Mouse (Mus musculus) liver, embryonic 11.5 days (tissue): ENCODE results near the gene Glo1. TPM values are rescaled to one million over a fixed set of nuclear protein-coding genes. Genes with fewer than 3 reads are reported as not detected.

ENCODE experiments used
- ATAC-seq: fragments of 200-750 bp; cut with Nextera tagmentation; replicated peaks from 2 replicates; pipeline ENCODE4 v1.8.0; 2017; ENCODE audit warnings: moderate number of reproducible peaks, mild to moderate bottlenecking, moderate TSS enrichment, moderate library complexity; ENCODE audit not compliant: low FRiP score
- DNase-seq: peaks from one replicate; pipeline ENCODE4 v3.0.0-alpha.2; 2017; ENCODE audit warnings: low spot score
- H3K27ac ChIP-seq: fragments of 300-500 bp; sonication (generic); 2 replicates; pipeline ENCODE4 v1.5.1; 2014; ENCODE audit warnings: mild to moderate bottlenecking, low read depth, low read length, control low read depth
- H3K27me3 ChIP-seq: fragments of 300-500 bp; sonication (generic); replicated peaks from 2 replicates; pipeline ENCODE4 v1.6.1; 2014; ENCODE audit warnings: low read length, mixed read lengths; ENCODE audit not compliant: control insufficient read depth, insufficient read depth
- H3K36me3 ChIP-seq: fragments of 300-500 bp; sonication (generic); 2 replicates; pipeline ENCODE4 v1.6.1; 2014; ENCODE audit warnings: mild to moderate bottlenecking, low read length, moderate library complexity, mixed read lengths; ENCODE audit not compliant: control insufficient read depth, insufficient read depth
- H3K4me1 ChIP-seq: fragments of 300-500 bp; sonication (generic); replicated peaks from 2 replicates; pipeline ENCODE4 v1.6.1; 2014; ENCODE audit warnings: low read length, mixed read lengths; ENCODE audit not compliant: control insufficient read depth, insufficient read depth
- H3K4me2 ChIP-seq: fragments of 300-500 bp; sonication (generic); 2 replicates; pipeline ENCODE4 v1.6.1; 2014; ENCODE audit warnings: mild to moderate bottlenecking, control low read depth, moderate library complexity
- H3K4me3 ChIP-seq: fragments of 300-500 bp; sonication (generic); 2 replicates; pipeline ENCODE4 v1.5.1; 2014; ENCODE audit warnings: low read depth, low read length, control low read depth
- H3K9ac ChIP-seq: fragments of 300-500 bp; sonication (generic); 2 replicates; pipeline ENCODE4 v1.6.1; 2014; ENCODE audit warnings: low read depth, low read length, control low read depth
- H3K9me3 ChIP-seq: fragments of 300-500 bp; sonication (generic); 2 replicates; pipeline ENCODE4 v1.6.1; 2016; ENCODE audit warnings: low read length, inconsistent platforms, mixed read lengths; ENCODE audit not compliant: control insufficient read depth
- WGBS: fragments of 180-500 bp; shearing (Covaris S2); extraction: QIAGEN DNeasy Blood & Tissue Kit; methylation state at CpG from one replicate; pipeline ENCODE4 v1.1.7; 2014; 5-methylcytosine and 5-hydroxymethylcytosine counted together
- polyA plus RNA-seq: library from polyadenylated mRNA; unstranded; fragments of >200 nt; fragmentation: Nextera tagmentation; extraction: Ambion mirVana; gene quantifications from 2 replicates; pipeline ENCODE4 v1.2.1, GENCODE M21; 2014

Gene Glo1
- polyA plus RNA-seq, 1 experiment from 2014 or later, result 310 TPM

GRCm38 (mm10) chr17:30621450-30621849 is 5.2 kb downstream of the Glo1 start:
- Histone ChIP-seq H3K9ac (no peak overlapping the region), H3K27ac (no peak overlapping the region), H3K4me1 (no peaks in the 10 kb centered on the region), H3K4me3 (no peak overlapping the region), H3K36me3 (no peaks in the 10 kb centered on the region), H3K27me3 (no peaks in the 10 kb centered on the region), H3K4me2 (no peak overlapping the region), H3K9me3 (no peaks in the 10 kb centered on the region)
- ATAC-seq, result no peak
- WGBS, result 68% methylated on average over 4 of the region's 4 CpGs
- no peak for DNase-seq

GRCm38 (mm10) chr17:30620548-30620947 is 6.1 kb downstream of the Glo1 start:
- Histone ChIP-seq H3K27me3 (no peaks in the 10 kb centered on the region), H3K4me3 (no peak overlapping the region), H3K9me3 (no peaks in the 10 kb centered on the region), H3K27ac (no peak overlapping the region), H3K9ac (no peak overlapping the region), H3K36me3 (no peaks in the 10 kb centered on the region), H3K4me1 (no peaks in the 10 kb centered on the region), H3K4me2 (no peak overlapping the region)
- 50% methylated on average over 2 of the region's 2 CpGs for WGBS
- no peak for DNase-seq
- ATAC-seq, result no peak

- DNase-seq (no peak), ATAC-seq (no peak)
- peaks cover under 1% of the 10 kb centered on the region for H3K4me1 ChIP-seq
- 56% methylated on average over 2 of the region's 2 CpGs for WGBS
- H3K36me3 ChIP-seq, result no peaks in the 10 kb centered on the region
- no peaks in the 10 kb centered on the region for H3K27me3 ChIP-seq
- no peaks in the 10 kb centered on the region for H3K9me3 ChIP-seq
- no peak overlapping the region for H3K27ac ChIP-seq
- H3K4me3 ChIP-seq, result no peak overlapping the region
- no peak overlapping the region for H3K4me2 ChIP-seq
- H3K9ac ChIP-seq, result no peak overlapping the region
These were observed 7.5 kb downstream of the Glo1 start for GRCm38 (mm10) chr17:30619153-30619552.

- WGBS, result 85% methylated on average over 3 of the region's 3 CpGs
- no peak for ATAC-seq
These were observed 8.4 kb downstream of the Glo1 start for GRCm38 (mm10) chr17:30618136-30618891.

GRCm38 (mm10) chr17:30616203-30616602 is 10.5 kb downstream of the Glo1 start:
- DNase-seq (no peak), ATAC-seq (peak; percentile 50)
- Histone ChIP-seq H3K36me3 (no peaks in the 10 kb centered on the region), H3K4me3 (no peak overlapping the region), H3K27me3 (no peaks in the 10 kb centered on the region), H3K4me2 (no peak overlapping the region), H3K9me3 (no peaks in the 10 kb centered on the region), H3K27ac (peak overlapping the region; percentile 8), H3K4me1 (peaks cover 16% of the 10 kb centered on the region), H3K9ac (no peak overlapping the region)
- WGBS, result 66% methylated on average over 5 of the region's 5 CpGs

More at GRCm38 (mm10) chr17:30618136-30618891, 8.4 kb downstream of the Glo1 start:
- Histone ChIP-seq H3K4me3 (no peak overlapping the region), H3K36me3 (no peaks in the 10 kb centered on the region), H3K9ac (no peak overlapping the region), H3K27ac (no peak overlapping the region), H3K4me2 (no peak overlapping the region), H3K4me1 (peaks cover 7% of the 10 kb centered on the region), H3K9me3 (no peaks in the 10 kb centered on the region), H3K27me3 (no peaks in the 10 kb centered on the region)
- DNase-seq, result no peak

- H3K9ac ChIP-seq, result no peak overlapping the region
- H3K4me2 ChIP-seq, result peak overlapping the region; percentile 50
- no peaks in the 10 kb centered on the region for H3K27me3 ChIP-seq
- no peak overlapping the region for H3K4me3 ChIP-seq
- no peak for DNase-seq
- peak overlapping the region; percentile 77 for H3K27ac ChIP-seq
- H3K36me3 ChIP-seq, result no peaks in the 10 kb centered on the region
- peak; percentile 52 for ATAC-seq
- H3K9me3 ChIP-seq, result no peaks in the 10 kb centered on the region
- peaks cover 31% of the 10 kb centered on the region for H3K4me1 ChIP-seq
These were observed 13.3 kb downstream of the Glo1 start for GRCm38 (mm10) chr17:30613350-30613749.

- peaks cover 40% of the 10 kb centered on the region for H3K4me1 ChIP-seq
- H3K9me3 ChIP-seq, result no peaks in the 10 kb centered on the region
- peak overlapping the region; percentile 90 for H3K9ac ChIP-seq
- DNase-seq (peak; percentile 97), ATAC-seq (peak; percentile 97)
- peak overlapping the region; percentile 76 for H3K4me2 ChIP-seq
- peak overlapping the region; percentile 78 for H3K27ac ChIP-seq
- peak overlapping the region; percentile 66 for H3K4me3 ChIP-seq
- H3K36me3 ChIP-seq, result no peaks in the 10 kb centered on the region
- 0% methylated on average over 34 of the region's 34 CpGs for WGBS
- no peaks in the 10 kb centered on the region for H3K27me3 ChIP-seq
These were observed 14.4 kb downstream of the Glo1 start for GRCm38 (mm10) chr17:30612075-30612859.

- Histone ChIP-seq H3K27me3 (no peaks in the 10 kb centered on the region), H3K4me1 (peaks cover 41% of the 10 kb centered on the region), H3K4me2 (peak overlapping the region; percentile 76), H3K36me3 (no peaks in the 10 kb centered on the region), H3K9ac (peak overlapping the region; percentile 90), H3K27ac (peak overlapping the region; percentile 78), H3K4me3 (peak overlapping the region; percentile 66), H3K9me3 (no peaks in the 10 kb centered on the region)
- WGBS, result 25% methylated on average over 18 of the region's 18 CpGs
- no peak for DNase-seq
- no peak for ATAC-seq
These were observed 15.2 kb downstream of the Glo1 start for GRCm38 (mm10) chr17:30611221-30612074.
